Mouse (Mus musculus) cerebellum, postnatal 36 days (tissue): Measurements from ENCODE around the gene Wipf1.

Source experiments
- DNase-seq, 2 experiments: peaks; one replicate each; pipeline ENCODE4 v3.0.0; 2021 to 2022; ENCODE audit warnings: mixed read lengths in 2 of 2

Gene Wipf1

DNA sequence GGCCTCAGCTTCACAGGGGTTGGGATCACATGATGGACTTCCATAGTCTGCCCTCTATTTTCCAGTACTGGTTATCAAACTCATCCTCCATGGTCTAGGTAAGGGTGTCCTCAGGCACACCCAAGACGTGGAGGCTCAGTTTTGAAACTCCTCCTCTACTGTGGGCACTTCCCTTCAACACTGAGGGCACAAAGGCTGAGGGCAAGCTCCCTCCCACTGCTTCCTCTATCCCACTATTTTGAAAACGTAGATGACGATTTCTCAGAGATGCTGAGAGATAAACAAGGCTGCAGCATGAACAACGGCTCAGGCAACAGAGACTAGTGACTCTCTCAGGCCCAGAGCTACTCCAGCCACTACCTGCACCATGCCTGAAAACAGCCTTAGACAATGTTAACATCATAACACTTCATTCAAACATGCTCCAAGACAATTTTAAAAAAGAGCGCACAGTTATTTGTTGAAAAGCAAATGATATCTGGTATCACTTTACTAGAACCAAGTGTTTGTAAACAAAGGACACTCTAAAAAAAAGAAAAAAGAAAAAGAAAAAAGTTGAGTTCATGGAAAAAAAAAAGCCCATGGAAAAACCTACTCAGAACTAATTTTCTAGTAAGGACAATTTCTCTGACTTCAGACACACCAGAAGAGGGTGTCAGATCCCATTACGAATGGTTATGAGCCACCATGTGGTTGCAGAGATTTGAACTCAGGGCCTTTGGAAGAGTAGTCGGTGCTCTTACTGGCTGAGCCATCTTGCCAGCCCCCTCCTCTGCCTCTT is 62.3 kb downstream of the Wipf1 start:
- DNase-seq = no peak

DNA sequence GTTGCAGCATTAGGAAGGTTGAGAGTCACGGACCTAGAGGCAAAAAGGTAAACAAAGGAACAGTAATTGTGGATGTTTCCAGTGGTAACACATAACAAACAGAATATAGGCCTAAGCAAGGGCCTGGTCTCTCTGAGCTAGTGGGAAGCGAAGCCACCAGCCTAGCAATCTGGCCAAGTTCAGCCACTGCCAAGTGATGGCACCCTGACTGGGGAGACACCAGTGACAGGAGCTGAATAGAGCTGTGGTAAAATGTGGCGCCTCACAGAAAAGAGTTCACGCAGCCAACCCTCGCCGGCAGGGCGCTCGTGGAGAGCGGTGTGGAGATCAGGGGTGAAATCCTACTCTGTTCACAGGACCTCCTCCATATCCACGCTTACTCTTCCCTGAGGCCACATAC is 63.1 kb downstream of the Wipf1 start:
- DNase-seq = no peak

DNA sequence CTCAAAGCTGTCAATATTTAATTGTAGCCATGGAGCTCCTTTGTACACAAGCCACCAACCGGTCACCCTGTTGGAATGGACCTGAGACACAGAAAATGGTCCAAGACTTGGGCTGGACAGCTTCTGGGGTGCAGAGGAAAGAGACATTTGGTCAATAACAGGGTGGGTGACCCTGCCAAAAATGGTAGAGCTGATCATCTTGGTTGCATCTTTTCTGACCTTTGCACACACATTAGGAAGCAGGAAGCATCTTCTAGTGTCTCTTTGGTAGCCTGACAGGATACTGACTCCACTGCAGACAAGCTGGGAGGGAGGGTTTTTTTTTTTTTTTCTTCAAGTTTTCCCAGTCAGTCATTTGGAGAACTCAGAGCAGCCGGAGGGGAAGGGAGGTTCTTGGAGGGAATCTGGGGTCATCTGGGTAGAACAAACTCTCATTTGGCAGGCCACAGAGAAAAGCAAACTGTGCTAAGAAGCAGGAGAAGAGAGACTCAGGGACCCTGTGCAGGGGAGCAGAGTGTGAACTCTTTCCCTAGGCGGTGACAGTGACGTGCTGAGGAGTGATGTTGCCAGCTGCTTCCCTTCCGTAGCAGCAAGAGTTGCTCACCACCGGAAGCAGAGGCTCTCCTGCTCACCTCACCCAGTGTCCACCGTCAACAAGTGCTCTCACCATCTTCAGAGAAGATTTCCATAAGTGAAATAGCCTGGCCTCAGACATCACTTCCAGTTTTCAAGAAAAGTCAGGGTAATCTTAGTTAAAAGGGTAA is 65.9 kb downstream of the Wipf1 start:
- no peak for DNase-seq

DNA sequence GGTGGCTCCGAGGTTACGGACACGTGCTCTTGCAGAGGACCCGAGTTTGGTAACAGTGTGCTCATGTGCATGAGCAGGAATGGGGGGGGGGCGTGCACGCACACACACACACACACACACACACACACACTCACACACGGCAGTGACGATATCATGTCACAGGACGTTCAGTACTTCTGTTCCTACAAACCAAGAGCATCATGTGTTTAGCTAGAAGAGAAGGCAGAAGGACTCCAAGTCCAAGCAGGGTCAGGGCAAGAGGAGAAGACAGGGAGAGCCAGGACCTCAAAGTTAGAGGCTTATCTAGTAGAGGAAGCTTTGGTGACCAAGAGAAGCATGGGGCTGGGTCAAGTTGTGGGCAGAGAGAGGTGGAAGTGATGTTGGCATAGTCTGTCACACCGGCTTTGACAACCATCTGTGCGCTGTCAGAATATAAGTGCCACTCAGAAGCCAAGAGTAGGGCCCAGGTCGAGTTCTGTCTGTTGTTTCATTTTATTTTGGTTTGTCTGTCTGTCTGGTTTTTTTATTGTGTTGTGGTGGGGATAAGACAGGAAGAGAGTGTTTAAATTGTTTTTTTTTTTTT is 66.7 kb downstream of the Wipf1 start:
- DNase-seq = no peak

DNA sequence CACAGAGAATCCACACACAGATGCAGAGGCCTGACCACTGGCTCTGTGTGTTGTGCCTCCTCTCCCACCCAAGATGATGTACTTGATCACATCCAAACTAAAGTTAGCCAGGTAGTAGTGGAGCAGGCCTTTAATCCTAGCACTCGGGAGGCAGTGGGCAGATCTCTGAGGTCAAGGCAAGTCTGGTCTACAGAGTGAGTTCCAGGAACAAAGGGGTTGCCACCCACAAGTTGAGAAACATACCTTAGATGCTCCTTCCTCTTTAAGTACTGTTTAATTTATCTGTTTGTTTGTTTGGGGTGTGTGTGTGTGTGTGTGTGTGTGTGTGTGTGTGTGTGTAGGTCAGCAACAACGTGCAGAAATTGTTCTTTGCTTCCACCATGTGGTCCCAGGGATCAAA is 67.3 kb downstream of the Wipf1 start:
- no peak for DNase-seq

DNA sequence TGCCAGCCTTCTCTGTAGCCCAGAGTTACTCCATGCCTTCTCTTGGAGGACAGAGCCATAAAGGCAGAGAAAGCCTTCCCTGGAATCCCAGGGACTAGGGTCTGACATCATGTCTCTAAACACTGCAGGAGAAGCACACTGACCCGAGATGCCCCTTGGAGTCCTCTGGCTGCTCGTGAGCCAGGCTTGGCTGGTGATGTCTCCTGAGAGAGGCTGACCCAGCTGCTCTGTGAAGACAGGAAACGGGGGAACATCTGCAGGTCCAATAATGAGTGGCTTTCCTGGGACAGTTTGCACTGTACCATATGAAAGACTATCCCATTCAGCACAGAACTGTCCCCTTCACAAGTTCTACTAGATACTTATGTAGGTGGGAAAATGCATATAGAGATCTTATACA is 69.4 kb downstream of the Wipf1 start:
- no peak for DNase-seq

DNA sequence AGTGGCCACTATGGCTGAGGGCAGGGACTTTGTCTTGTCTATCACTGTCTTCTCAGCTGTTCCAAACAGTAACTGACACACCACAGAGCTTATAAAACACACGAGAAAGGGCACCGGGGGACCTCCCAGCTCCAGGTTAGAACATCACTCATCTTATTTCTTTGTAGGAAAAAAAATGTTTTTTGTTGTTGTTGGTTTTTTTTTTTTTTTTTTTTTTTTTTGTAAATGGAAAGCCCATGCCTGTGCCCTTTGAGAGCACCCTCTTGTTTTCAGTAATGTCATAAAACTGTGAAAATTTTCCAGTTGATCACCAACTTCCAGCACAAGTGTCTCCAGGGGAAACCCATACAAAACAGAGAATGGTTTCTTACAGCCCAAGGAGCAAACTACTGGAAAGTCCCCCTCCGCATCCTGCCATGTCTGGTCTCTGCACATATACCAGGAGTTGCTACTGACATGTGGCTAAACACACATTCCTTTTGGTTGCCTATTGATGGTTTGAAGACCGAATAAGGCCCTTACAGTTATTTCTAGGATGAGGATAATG is 69.9 kb downstream of the Wipf1 start:
- no peak for DNase-seq

DNA sequence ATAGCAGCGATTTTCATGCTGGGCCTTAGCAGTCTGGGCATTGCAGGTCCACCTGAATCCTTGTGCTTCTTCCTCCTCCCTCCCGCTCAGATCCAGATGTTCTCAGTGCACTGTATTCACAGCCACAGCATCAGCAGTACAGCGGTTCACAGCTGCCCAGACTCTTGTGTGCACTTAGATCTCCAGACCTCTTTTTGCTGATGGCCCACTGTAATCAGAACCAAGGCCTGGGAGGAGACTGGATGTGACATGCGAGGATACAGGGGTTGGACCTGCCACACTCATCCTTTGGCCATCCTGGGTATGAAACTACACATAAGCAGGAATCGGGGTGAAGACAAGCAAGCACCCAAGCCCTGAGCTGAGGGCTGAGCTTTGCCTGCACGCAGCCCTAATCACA is 72.6 kb downstream of the Wipf1 start:
- no peak for DNase-seq

DNA sequence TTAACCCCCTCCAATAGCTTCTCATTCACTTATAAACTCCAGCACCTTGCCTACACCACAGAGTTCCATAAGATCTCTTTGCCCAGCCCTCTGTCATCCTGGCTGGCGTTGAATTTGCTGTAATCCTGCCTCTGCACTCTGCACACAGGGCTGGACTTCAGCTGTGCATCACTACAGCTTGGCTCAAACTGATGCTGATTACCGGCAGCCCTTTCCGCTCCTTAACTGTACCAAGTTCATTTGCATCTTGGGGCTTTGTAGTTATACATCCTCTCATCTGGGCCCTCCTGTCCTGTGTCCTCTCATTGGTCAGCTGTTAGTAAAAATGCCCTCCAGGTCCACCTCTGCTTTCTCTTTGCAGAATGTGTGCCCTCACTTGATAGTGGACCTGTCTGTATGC is 73.4 kb downstream of the Wipf1 start:
- no peak for DNase-seq

DNA sequence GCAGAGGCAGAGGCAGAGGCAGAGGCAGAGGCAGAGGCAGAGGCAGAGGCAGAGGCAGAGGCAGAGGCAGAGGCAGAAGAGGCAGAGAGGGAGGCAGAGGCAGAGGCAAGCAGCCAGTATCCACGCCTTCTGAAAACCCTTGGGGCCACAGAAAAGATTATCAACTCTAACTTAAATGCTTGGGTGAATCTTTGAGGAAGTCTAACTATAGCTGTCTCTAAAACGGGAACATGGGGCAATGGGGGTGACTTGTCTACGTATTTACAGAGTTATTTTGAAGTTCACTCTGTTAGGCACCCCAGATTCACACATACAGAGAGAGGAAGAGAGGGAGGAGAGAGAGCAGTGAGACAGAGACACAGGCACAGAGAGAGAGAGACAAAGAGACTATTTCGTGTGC is 74.0 kb downstream of the Wipf1 start:
- DNase-seq = no peak

DNA sequence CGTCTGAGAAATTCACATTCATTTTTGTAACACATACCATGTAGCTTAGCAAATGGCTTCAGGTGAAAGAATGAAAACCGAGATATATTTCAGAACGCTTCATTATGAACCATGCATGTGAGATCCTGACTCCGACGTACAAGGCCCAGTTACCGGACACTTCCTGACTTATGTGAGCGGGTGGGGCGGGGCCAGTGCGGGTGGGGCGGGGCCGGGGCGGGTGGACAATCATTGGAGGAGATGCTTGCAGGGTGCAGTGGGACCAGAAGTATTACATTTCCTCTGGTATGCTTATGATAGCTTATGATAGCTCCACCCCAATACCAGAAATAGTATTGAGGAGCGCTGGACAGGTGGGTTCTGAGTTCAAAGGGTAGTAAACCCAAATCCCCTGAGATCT is 74.9 kb downstream of the Wipf1 start:
- no peak for DNase-seq

DNA sequence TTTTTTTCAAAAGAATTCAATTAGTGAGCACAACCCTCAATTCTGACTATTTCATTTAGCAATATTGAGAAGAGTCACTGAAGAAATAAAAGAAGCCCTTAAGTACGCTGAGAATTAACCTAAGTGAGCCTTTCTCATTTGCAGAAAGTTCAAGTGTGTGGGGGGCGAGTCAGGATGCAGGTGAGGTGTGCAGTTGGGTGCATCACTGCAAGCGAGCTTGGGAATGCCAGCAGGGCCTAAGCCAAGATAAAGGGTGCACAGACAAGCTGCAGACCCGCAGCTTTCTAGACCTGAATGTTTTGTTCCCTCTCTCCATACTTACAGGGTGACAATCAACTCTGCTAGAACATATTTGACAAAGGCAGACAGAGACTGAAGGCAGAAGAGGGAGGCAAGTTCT is 75.3 kb downstream of the Wipf1 start:
- DNase-seq = no peak

DNA sequence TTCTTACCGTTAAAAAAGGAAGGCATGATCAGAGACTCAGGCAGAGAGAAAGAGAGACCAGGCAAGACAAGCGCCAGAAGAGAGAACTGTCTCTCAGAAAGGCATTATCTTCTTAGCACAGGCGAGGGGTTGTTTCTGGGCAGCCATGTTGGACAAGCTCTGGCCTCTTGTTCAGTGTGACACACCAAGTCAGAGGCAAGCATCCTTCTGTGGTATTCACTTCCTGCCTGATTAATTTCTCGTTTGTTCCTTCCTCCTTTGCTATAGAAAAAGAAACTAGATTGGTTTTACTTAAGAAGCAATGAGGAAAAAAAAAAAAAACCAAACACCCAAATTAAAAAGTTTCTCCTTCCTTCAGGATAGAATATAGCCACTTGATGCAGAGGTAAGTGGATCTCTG is 75.8 kb downstream of the Wipf1 start:
- DNase-seq = no peak

DNA sequence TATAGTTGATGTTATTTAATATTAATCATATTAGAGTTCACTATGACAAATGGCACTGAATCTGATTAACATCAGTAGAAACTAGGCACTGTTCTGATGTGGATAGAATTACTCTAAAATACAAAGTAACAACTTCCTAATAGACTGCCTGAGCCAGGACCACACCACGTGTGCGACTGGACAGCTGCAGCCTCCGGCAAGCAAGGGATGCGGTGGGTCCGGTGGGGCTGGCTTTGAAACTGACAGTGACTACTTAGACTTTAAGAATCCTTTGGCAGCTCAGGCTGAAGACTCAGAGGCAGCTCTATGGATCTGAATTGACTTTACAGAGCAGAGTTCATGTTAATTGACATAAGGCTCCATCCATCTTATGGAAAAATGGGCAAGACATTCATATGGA is 76.4 kb downstream of the Wipf1 start:
- DNase-seq = no peak

DNA sequence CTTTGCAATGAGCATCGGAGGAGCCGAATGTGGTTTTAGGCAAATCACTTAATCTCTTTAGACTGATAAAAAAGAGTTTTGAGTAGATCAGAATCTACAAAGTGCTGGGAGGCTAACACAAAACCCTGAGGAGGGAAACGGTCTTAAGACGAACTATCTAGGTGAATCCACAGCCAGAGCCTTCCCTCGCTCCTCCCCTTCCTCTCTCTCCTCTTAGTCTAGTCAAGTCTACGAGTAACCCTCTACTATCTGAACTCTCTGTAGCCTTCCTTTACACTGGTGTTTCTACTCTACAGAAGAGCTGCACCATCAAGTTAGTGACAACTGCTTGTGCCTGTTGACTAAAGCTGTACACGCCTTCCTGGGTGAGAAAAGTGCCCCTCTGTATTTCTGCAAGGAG is 77.0 kb downstream of the Wipf1 start:
- DNase-seq = no peak

DNA sequence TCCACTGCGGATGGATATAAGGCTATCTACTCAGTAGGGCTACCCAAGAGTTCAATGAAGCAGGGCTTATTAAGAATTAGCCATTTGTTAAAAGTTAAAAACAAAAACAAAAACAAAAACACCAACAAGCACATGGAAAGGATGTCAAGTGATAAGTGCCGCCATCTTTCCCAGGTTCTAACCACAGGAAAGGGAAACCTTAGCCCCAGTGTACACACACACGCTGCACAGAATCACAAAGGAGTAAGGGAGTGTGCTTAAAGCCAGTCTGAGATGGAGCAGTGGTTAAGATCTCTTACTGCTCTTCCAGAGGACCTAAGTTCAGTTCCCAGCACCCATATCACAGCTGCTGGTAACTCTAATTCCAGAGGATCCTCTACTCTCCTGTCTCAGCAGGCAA is 78.0 kb downstream of the Wipf1 start:
- DNase-seq = no peak

DNA sequence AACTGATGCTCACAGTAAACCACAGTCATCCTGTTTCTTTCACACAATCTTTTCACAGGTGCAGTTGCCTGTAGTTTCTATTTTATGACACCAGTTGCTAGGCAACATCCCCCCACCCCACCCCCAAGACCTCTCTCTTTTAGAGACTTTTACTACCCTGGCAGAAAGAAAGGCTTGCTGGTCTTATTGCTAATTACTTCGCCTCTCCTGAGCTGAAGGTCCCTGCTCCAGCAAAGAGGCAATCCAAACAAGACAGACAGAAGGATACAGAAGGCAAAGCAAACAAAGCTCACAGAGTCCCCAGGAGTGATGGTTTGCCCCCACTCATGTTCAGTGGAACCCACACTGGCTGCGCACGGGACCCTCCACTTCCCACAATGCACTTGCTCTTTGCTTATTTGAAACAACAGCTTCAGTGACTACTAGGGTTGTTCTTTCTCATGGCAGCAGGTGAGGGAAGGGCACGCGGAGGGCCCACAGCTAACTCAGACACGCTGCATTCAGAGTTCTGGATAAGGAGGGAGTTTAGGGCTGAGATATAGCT is 79.3 kb downstream of the Wipf1 start:
- no peak for DNase-seq

DNA sequence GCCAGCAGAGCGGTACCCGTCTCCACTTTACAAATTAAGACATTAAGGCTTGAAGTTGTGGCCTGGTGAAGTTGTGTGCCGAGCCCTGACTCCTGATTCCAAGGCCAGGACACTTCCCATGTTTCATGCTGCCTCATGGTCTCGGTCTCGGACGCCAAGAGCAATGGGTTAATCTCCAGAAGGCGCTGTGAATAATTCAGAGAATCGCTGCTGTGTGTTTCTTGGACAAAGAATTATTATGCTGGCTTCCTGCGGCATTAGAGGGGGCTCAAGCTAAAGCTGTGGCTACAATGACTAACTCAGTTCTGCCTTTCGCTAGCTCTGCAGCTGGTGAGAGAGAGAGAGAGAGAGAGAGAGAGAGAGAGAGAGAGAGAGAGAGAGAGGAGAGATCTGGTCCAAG is 85.5 kb downstream of the Wipf1 start:
- no peak for DNase-seq

DNA sequence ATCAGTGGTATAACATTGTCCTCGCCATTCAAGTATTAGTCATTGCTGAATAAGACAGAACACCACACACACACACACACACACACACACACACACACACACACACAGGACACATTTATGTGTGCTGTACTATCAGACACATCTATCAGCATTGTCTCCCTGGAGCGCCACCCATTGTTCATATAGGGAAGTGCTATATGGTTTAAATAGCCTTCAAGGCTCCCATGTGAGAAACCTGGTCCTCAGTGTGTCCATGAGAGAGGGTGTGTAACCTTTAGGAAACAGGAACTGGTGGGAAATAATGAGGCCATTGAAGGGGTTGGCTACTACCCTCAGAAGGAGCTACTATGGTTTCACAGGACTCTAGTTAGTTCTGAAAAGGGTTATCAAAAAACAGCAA is 87.5 kb downstream of the Wipf1 start:
- DNase-seq = no peak

DNA sequence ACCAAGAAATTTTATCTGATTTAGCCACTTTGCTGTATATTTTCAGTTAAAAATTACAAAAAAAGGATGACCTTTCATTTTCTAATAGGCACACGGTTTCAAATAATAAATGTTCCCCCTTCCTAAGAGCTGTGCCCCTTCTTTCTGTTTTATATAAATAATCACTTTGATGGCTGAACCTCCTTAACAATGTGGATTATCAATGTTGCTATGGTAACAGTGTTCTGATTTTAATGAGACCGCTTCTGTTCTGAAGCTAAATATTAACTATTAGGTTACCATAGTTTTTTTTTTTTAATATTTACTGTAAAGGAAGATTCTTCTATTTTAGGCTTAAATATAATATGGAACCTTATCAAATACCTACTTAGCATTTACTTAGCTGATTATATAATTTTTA is 89.2 kb downstream of the Wipf1 start:
- no peak for DNase-seq

DNA sequence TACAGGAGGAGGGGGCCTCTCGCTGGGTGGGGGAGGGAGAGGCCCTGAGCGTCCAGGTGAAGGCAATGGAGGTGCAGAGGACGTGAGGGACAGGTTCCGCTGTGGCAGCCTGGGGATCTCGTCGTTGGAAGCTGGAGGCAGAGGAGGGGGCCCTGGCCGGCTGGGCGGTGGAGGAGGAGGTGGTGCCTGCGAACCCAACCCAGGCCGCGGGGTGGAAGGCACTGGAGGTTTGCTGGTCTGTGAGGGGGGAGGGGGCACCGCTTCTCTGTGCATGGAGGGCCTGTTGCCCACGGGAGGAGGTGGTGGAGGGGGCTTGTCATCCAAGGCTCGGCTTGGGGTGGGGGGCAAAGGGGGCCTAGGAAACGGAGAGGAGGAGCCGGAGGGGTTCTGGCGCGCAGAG is 92.6 kb downstream of the Wipf1 start:
- DNase-seq = no peak

DNA sequence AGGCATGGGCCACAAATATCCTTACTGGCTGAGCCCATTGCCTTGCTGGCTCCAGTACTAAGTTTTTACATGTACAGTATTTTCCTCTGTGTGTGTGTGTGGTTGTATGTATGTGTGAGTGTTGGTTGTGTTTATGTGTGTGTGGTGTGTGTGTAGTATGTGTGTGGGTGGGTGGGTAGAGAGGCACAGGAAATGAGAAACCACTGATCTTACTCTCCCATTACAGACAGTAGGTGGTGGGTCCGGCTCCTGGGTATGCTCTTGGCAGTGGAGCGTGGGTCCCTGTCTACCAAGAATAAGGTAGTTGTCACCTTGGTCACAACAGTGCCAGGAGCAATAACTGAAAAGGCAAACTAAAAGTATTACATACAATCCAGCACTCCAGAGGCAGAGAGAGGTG is 93.7 kb downstream of the Wipf1 start:
- no peak for DNase-seq

DNA sequence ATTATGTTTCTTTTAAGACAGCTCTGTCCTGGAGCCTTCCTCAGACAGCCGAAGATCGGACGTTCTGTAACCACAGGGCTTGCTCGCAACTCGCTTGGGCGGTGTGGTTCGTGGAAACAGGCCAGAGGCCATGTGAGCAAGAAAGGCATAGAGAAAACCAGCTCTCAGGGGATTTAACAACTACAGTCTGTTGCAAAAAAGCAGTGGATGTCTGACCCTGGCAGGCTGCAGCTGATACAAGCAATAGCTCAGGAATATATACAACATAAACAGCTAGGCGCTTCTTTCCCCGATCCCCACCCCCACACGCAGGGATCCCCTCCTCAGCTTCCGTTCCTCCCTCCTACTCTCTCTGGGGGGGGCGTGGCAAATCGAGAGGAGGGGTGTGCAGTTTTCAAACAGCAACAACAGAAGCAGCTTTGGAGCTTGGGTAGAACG is 97.6 kb downstream of the Wipf1 start:
- no peak for DNase-seq
